8 mouse cellular contexts compared by ENCODE assay signal in genomic region chr2:11706746-11707065, GRCm38 (mm10). TPM values are rescaled to one million over a fixed set of nuclear protein-coding genes. Genes with fewer than 3 reads are reported as not detected.
DNase-seq lines count a peak whose midpoint lies in the region; ATAC-seq and TF ChIP-seq lines count a peak whose summit lies in the region.

No protein-coding gene starts in this region.

- H3K4me2 ChIP-seq in heart, postnatal 0 days (ENCODE audit: low read depth, low read length) = peak overlapping the region; percentile 85
- peak overlapping the region; percentile 96 for H3K4me2 ChIP-seq in midbrain, embryonic 12.5 days (replicated peaks)

- no peak overlapping the region for H3K4me3 ChIP-seq in lung, adult 2 months (replicated peaks; ENCODE audit: extremely low read depth, low read depth, low read length)
- H3K4me3 ChIP-seq in embryonic facial prominence, embryonic 10.5 days = peak overlapping the region; percentile 65
- peak overlapping the region; percentile 87; the same call in 1 of the 2 replicates for H3K4me3 ChIP-seq in heart, postnatal 0 days (ENCODE audit: low read depth, low read length)
- H3K4me3 ChIP-seq in midbrain, embryonic 12.5 days = no peak overlapping the region; the same call in 1 of the 2 replicates

- H3K9me3 ChIP-seq in embryonic facial prominence, embryonic 10.5 days = no peaks in the 10 kb centered on the region
- H3K9me3 ChIP-seq in heart, postnatal 0 days (replicated peaks; ENCODE audit: control insufficient read depth, low read length) = no peaks in the 10 kb centered on the region
- H3K9me3 ChIP-seq in midbrain, embryonic 12.5 days = no peaks in the 10 kb centered on the region

- TF ChIP-seq EP300 in heart, postnatal 0 days (IDR thresholded peaks at IDR 0.05; ENCODE audit: low read depth) = no peak

- 23% methylated on average over 6 of the region's 6 CpGs for WGBS in lung, adult 2 months
- WGBS in embryonic facial prominence, embryonic 10.5 days = 38% methylated on average over 6 of the region's 6 CpGs
- 43% methylated on average over 6 of the region's 6 CpGs for WGBS in heart, postnatal 0 days
- 33% methylated on average over 6 of the region's 6 CpGs for WGBS in midbrain, embryonic 12.5 days

- DNase-seq in lung, adult 2 months = peak; percentile 7
- DNase-seq in lung, postnatal 25 days (ENCODE audit: low spot score) = no peak
- DNase-seq in embryonic facial prominence, embryonic 10.5 days (ENCODE audit: low spot score) = peak; percentile 11
- no peak for DNase-seq in heart, postnatal 0 days (ENCODE audit: low spot score)
- no peak for DNase-seq in layer of hippocampus, postnatal 36 days
- DNase-seq in gastrocnemius, adult 8-10 months (ENCODE audit: low spot score in 2 of 2) = no peak

- no peak overlapping the region for H3K27ac ChIP-seq in embryonic facial prominence, embryonic 10.5 days (replicated peaks)
- H3K27ac ChIP-seq in heart, postnatal 0 days (ENCODE audit: low read depth) = no peak overlapping the region
- no peak overlapping the region for H3K27ac ChIP-seq in midbrain, embryonic 12.5 days (replicated peaks)

- H3K36me3 ChIP-seq in embryonic facial prominence, embryonic 10.5 days (replicated peaks) = no peaks in the 10 kb centered on the region
- no peaks in the 10 kb centered on the region for H3K36me3 ChIP-seq in heart, postnatal 0 days (replicated peaks; ENCODE audit: control insufficient read depth, insufficient read depth, low read length)
- no peaks in the 10 kb centered on the region for H3K36me3 ChIP-seq in midbrain, embryonic 12.5 days

- H3K4me1 ChIP-seq in lung, adult 2 months (ENCODE audit: control insufficient read depth, insufficient read depth, low read length) = no peaks in the 10 kb centered on the region
- H3K4me1 ChIP-seq in embryonic facial prominence, embryonic 10.5 days = peaks cover 15% of the 10 kb centered on the region
- H3K4me1 ChIP-seq in heart, postnatal 0 days (ENCODE audit: control insufficient read depth, insufficient read depth) = peaks cover 16% of the 10 kb centered on the region
- peaks cover 15% of the 10 kb centered on the region for H3K4me1 ChIP-seq in midbrain, embryonic 12.5 days

- peaks cover 54% of the 10 kb centered on the region for H3K27me3 ChIP-seq in embryonic facial prominence, embryonic 10.5 days (replicated peaks; ENCODE audit: low read depth, poor library complexity, severe bottlenecking)
- H3K27me3 ChIP-seq in heart, postnatal 0 days (ENCODE audit: control insufficient read depth, insufficient read depth, low read length) = no peaks in the 10 kb centered on the region
- peaks cover 37% of the 10 kb centered on the region for H3K27me3 ChIP-seq in midbrain, embryonic 12.5 days

- no peak for ATAC-seq in heart, postnatal 0 days (ENCODE audit: insufficient read depth, low read depth)
- no peak for ATAC-seq in midbrain, embryonic 12.5 days (ENCODE audit: low FRiP score, low read depth)
- ATAC-seq in erythroblast, adult 5-6 weeks (replicated peaks; ENCODE audit: low FRiP score, poor library complexity, severe bottlenecking) = no peak

- no peak for TF ChIP-seq CTCF in lung, adult 2 months (IDR thresholded peaks at IDR 0.05; ENCODE audit: insufficient read depth, low read length)
- TF ChIP-seq CTCF in heart, postnatal 0 days (IDR thresholded peaks at IDR 0.05; ENCODE audit: low read depth) = no peak

- TF ChIP-seq POLR2A in lung, adult 2 months (IDR thresholded peaks at IDR 0.05; ENCODE audit: borderline replicate concordance, extremely low read depth, low read depth, low read length) = no peak

- H3K9ac ChIP-seq in heart, postnatal 0 days (replicated peaks; ENCODE audit: low read depth, low read length) = no peak overlapping the region
- H3K9ac ChIP-seq in midbrain, embryonic 12.5 days (replicated peaks) = no peak overlapping the region

RNA-seq across cellular contexts. Expression of gene Il15ra, which starts 1.6 kb away (rescaled TPM):
- polyA plus RNA-seq in lung, adult 2 months (2012; rRNA removed) = 20.7 and 26.2 TPM in 2 replicates
- 0.41 and 0.57 TPM in 2 replicates for polyA plus RNA-seq in embryonic facial prominence, embryonic 10.5 days (2016; fragmentation: Nextera tagmentation; extraction: Ambion mirVana)
- total RNA-seq in heart, postnatal 0 days (2014; rRNA removed; ENCODE audit: low replicate concordance) = 11.6 and 14.2 TPM in 2 replicates
- 21.7 and 24.7 TPM in 2 replicates for polyA plus RNA-seq in heart, postnatal 0 days (2015; fragmentation: Nextera tagmentation; extraction: Ambion mirVana)
- 0.82 and 0.91 TPM in 2 replicates for polyA plus RNA-seq in midbrain, embryonic 12.5 days (2016; fragmentation: Nextera tagmentation; extraction: Ambion mirVana)
- 1 to 10 TPM; 5.3 to 8.4 TPM for total RNA-seq in layer of hippocampus, postnatal 36 days (2021)
- total RNA-seq in erythroblast, adult 5-6 weeks (2015; ENCODE audit: low replicate concordance) = 1.5 and 5.9 TPM in 2 replicates
- 1.1 and 1.8 TPM in 2 replicates for total RNA-seq in erythroblast, adult 5-6 weeks (2017; ENCODE audit: low replicate concordance)
- 10 to 100 TPM; 15.5 to 25.7 (median 19.9) TPM for total RNA-seq in gastrocnemius, adult 8-10 months (2022)

Comparison
In these comparisons a context has a peak if more than half of its experiments do, and no peak if none do; other contexts are left out.
1. DNase-seq: peak in lung, adult 2 months (single experiment) and embryonic facial prominence, embryonic 10.5 days (single experiment); none in lung, postnatal 25 days (single experiment), heart, postnatal 0 days (single experiment), layer of hippocampus, postnatal 36 days (0 of 2) and gastrocnemius, adult 8-10 months (0 of 2).
2. H3K4me3 ChIP-seq: peak in embryonic facial prominence, embryonic 10.5 days (single experiment) and heart, postnatal 0 days (single experiment); none in lung, adult 2 months (single experiment) and midbrain, embryonic 12.5 days (single experiment).